Mouse (Mus musculus): ENCODE measurements at regions not wholly inside any gene's neighbourhood (a gene's known extent, or its start where the extent isn't known, plus 50 kb on each side); places are given as distances from the start of the nearest gene placed in this dataset.
A peak's percentile ranks its signal among the peaks of the same experiment; 100 is the strongest.

DNA sequence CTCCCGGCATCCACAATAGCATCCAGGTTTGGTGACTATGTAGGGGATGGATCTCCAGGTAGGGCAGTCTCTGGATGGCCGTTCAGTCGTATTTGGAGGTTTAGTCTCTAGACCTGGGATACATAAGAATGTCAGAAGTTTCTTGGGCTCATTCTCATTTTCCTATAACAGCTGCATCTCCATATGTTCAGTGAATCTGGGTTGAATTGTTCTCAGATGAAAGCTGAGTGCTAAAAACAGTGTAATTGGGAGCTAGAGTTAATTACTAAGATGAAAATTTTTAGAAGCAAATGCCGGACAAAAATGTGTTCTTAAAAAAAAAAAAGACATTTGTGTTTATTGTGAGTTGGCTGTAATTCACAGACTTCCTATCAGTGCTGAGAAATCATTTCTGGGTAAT lies 57.3 kb upstream of the Myo16 start:
- TF ChIP-seq CTCF (IDR thresholded peaks at IDR 0.05): no peak
- intact Hi-C loops (cut with DNase I): no loop called here
- no peak for DNase-seq (ENCODE audit: extremely low spot score in 1 of 2, low spot score in 2 of 2)
- Histone ChIP-seq H3K4me3 (no peak overlapping the region), H3K27ac (no peak overlapping the region; the same call in 1 of the 2 replicates)

- no peak for DNase-seq (ENCODE audit: extremely low spot score in 1 of 2, low spot score in 2 of 2)
- Histone ChIP-seq H3K4me3 (no peak overlapping the region), H3K27ac (peak overlapping the region; percentile 47; the same call in 1 of the 2 replicates)
- intact Hi-C loops (cut with DNase I): no loop called here
- no peak for TF ChIP-seq CTCF (IDR thresholded peaks at IDR 0.05)
Observed at GRCm38 (mm10) chr8:10096968-10097547, 56.7 kb upstream of the Myo16 start.
